Mouse (Mus musculus) liver, adult 2 months (tissue): ENCODE data around the gene Prm2.

Experiments
- CTCF ChIP-seq: fragments of 200-500 bp; IDR thresholded peaks from 2 replicates; pipeline ENCODE4 v1.5.1; 2011; ENCODE audit warnings: low read depth, low read length, control low read depth
- POLR2A ChIP-seq: fragments of 200-500 bp; IDR thresholded peaks from 2 replicates; pipeline ENCODE4 v1.6.1; 2011; ENCODE audit warnings: low read length, control low read depth; ENCODE audit not compliant: insufficient read depth; ENCODE audit errors: extremely low read depth

- TF ChIP-seq CTCF (no peak), POLR2A (no peak)
These were observed 38.6 kb upstream of the Prm2 start for GRCm38 (mm10) chr16:10834542-10834910.
